Mouse (Mus musculus): ENCODE data around the gene Zfp219.

DNA sequence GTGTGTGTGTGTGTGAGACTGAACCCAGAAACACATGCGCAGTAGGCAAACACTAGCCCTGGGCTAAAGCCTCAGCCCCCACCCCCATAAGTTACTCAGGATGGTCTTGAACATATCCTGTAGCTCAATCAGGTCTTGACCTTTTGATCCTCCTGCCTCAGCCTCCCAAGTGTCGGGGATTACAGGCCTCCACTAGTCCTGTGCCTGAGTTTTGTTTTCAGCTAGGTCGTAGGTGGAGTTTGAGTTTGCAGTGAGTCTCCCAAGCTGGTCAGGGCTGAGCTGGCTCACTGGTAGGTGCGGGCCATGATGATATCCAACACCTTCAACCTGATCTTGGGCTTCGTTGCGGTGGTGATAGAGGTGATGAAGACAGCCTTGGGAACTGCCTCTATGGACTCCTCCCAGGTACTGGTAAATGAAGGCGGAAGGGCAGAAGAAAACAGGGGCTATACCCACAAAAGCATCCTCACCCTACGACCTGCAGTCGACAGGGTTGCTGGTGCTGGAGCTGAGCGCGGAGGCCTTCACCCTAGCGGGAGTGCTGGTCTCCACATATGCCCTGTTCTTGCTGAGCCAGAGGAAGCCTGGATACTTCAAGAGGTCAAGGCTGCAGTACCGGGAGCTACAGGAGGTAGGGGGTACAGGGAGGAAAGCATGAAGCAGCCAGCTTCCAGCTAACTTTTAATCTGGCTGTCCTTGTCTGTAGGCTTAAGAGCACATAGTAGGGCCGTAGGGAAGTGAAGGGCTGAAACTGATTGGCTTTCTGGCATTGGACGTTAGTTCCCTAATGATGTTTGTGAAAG lies 2.1 kb downstream of the Zfp219 start:
- TF ChIP-seq CTCF (IDR thresholded peaks at IDR 0.05; ENCODE audit: borderline replicate concordance, insufficient read depth, low read length), result no peak
- TF ChIP-seq POLR2A (IDR thresholded peaks at IDR 0.05; ENCODE audit: low read depth, low read length), result no peak
